Mouse (Mus musculus): Measurements from ENCODE around the gene Olfr883. TPM values are rescaled to one million over a fixed set of nuclear protein-coding genes. Genes with fewer than 3 reads are reported as not detected.

Gene Olfr883
- polyA plus RNA-seq (2014; fragmentation: Nextera tagmentation; extraction: Ambion mirVana): not detected in 2 replicates

GRCm38 (mm10) chr9:38025508-38025907 lies at the start of gene Olfr883:
TSS of gene Olfr883 (plus strand) at chr9:38025808.
- no peaks in the 10 kb centered on the region for H3K27me3 ChIP-seq (ENCODE audit: control insufficient read depth, insufficient read depth, low read length)
- no peak for ATAC-seq (ENCODE audit: low FRiP score, low TSS enrichment)
- no peak within 1 kb of the TSS for H3K9ac ChIP-seq (ENCODE audit: low read depth, low read length)
- 95% methylated on average over 1 of the region's 1 CpGs for WGBS
- H3K4me1 ChIP-seq (ENCODE audit: control insufficient read depth, insufficient read depth, low read length): no peaks in the 10 kb centered on the region
- H3K36me3 ChIP-seq (ENCODE audit: control insufficient read depth, insufficient read depth, low read length): no peaks in the 10 kb centered on the region
- no peak within 1 kb of the TSS for H3K27ac ChIP-seq (ENCODE audit: low read depth, low read length)
- no peak within 1 kb of the TSS for H3K4me2 ChIP-seq (replicated peaks; ENCODE audit: low read depth, low read length)
- no peaks in the 10 kb centered on the region for H3K9me3 ChIP-seq (ENCODE audit: control insufficient read depth, low read length)
- H3K4me3 ChIP-seq (ENCODE audit: low read length): no peak within 1 kb of the TSS

- no peak for ATAC-seq (ENCODE audit: low FRiP score, low TSS enrichment)
- Histone ChIP-seq H3K4me1 (ENCODE audit: control insufficient read depth, insufficient read depth, low read length) (no peaks in the 10 kb centered on the region), H3K4me2 (replicated peaks; ENCODE audit: low read depth, low read length) (no peak within 1 kb of the TSS), H3K36me3 (ENCODE audit: control insufficient read depth, insufficient read depth, low read length) (no peaks in the 10 kb centered on the region), H3K9me3 (ENCODE audit: control insufficient read depth, low read length) (no peaks in the 10 kb centered on the region), H3K9ac (ENCODE audit: low read depth, low read length) (no peak within 1 kb of the TSS), H3K27ac (ENCODE audit: low read depth, low read length) (no peak within 1 kb of the TSS), H3K4me3 (ENCODE audit: low read length) (no peak within 1 kb of the TSS), H3K27me3 (ENCODE audit: control insufficient read depth, insufficient read depth, low read length) (no peaks in the 10 kb centered on the region)
These were observed 34.1 kb upstream of the Olfr883 start, which contains the start of gene Olfr881 for GRCm38 (mm10) chr9:37991525-37991924. TSS of gene Olfr881 (plus strand) at chr9:37991825.

GRCm38 (mm10) chr9:37998581-37999204 lies 26.9 kb upstream of the Olfr883 start:
- Histone ChIP-seq H3K4me3 (ENCODE audit: low read length) (no peak overlapping the region), H3K4me1 (ENCODE audit: control insufficient read depth, insufficient read depth, low read length) (no peaks in the 10 kb centered on the region), H3K9ac (ENCODE audit: low read depth, low read length) (no peak overlapping the region), H3K36me3 (ENCODE audit: control insufficient read depth, insufficient read depth, low read length) (no peaks in the 10 kb centered on the region), H3K9me3 (ENCODE audit: control insufficient read depth, low read length) (no peaks in the 10 kb centered on the region), H3K27ac (ENCODE audit: low read depth, low read length) (no peak overlapping the region), H3K4me2 (replicated peaks; ENCODE audit: low read depth, low read length) (no peak overlapping the region), H3K27me3 (ENCODE audit: control insufficient read depth, insufficient read depth, low read length) (no peaks in the 10 kb centered on the region)
- no peak for ATAC-seq (ENCODE audit: low FRiP score, low TSS enrichment)
- 29% methylated on average over 2 of the region's 2 CpGs for WGBS

GRCm38 (mm10) chr9:38000021-38000420 lies 25.6 kb upstream of the Olfr883 start:
- no peak for ATAC-seq (ENCODE audit: low FRiP score, low TSS enrichment)
- H3K36me3 ChIP-seq (ENCODE audit: control insufficient read depth, insufficient read depth, low read length): no peaks in the 10 kb centered on the region
- H3K9ac ChIP-seq (ENCODE audit: low read depth, low read length): no peak overlapping the region
- 59% methylated on average over 1 of the region's 1 CpGs for WGBS
- no peaks in the 10 kb centered on the region for H3K4me1 ChIP-seq (ENCODE audit: control insufficient read depth, insufficient read depth, low read length)
- H3K4me2 ChIP-seq (replicated peaks; ENCODE audit: low read depth, low read length): no peak overlapping the region
- H3K9me3 ChIP-seq (ENCODE audit: control insufficient read depth, low read length): no peaks in the 10 kb centered on the region
- H3K4me3 ChIP-seq (ENCODE audit: low read length): no peak overlapping the region
- H3K27me3 ChIP-seq (ENCODE audit: control insufficient read depth, insufficient read depth, low read length): no peaks in the 10 kb centered on the region
- no peak overlapping the region for H3K27ac ChIP-seq (ENCODE audit: low read depth, low read length)

GRCm38 (mm10) chr9:38046255-38046654 lies 20.6 kb downstream of the Olfr883 start, which contains the start of gene Olfr884:
TSS of gene Olfr884 (plus strand) at chr9:38046555.
- WGBS: 65% methylated on average over 1 of the region's 1 CpGs
- no peak within 1 kb of the TSS for H3K4me3 ChIP-seq (ENCODE audit: low read length)
- H3K4me2 ChIP-seq (replicated peaks; ENCODE audit: low read depth, low read length): no peak within 1 kb of the TSS
- no peak within 1 kb of the TSS for H3K27ac ChIP-seq (ENCODE audit: low read depth, low read length)
- H3K9ac ChIP-seq (ENCODE audit: low read depth, low read length): no peak within 1 kb of the TSS
- H3K36me3 ChIP-seq (ENCODE audit: control insufficient read depth, insufficient read depth, low read length): no peaks in the 10 kb centered on the region
- no peak for ATAC-seq (ENCODE audit: low FRiP score, low TSS enrichment)
- H3K9me3 ChIP-seq (ENCODE audit: control insufficient read depth, low read length): no peaks in the 10 kb centered on the region
- H3K4me1 ChIP-seq (ENCODE audit: control insufficient read depth, insufficient read depth, low read length): no peaks in the 10 kb centered on the region
- no peaks in the 10 kb centered on the region for H3K27me3 ChIP-seq (ENCODE audit: control insufficient read depth, insufficient read depth, low read length)

GRCm38 (mm10) chr9:38061022-38061421 lies 35.4 kb downstream of the Olfr883 start, which contains the start of gene Olfr885:
TSS of gene Olfr885 (plus strand) at chr9:38061322.
- Histone ChIP-seq H3K9me3 (ENCODE audit: control insufficient read depth, low read length) (no peaks in the 10 kb centered on the region), H3K27me3 (ENCODE audit: control insufficient read depth, insufficient read depth, low read length) (no peaks in the 10 kb centered on the region), H3K27ac (ENCODE audit: low read depth, low read length) (no peak within 1 kb of the TSS), H3K36me3 (ENCODE audit: control insufficient read depth, insufficient read depth, low read length) (no peaks in the 10 kb centered on the region), H3K9ac (ENCODE audit: low read depth, low read length) (no peak within 1 kb of the TSS), H3K4me1 (ENCODE audit: control insufficient read depth, insufficient read depth, low read length) (no peaks in the 10 kb centered on the region), H3K4me2 (replicated peaks; ENCODE audit: low read depth, low read length) (no peak within 1 kb of the TSS), H3K4me3 (ENCODE audit: low read length) (no peak within 1 kb of the TSS)
- ATAC-seq (ENCODE audit: low FRiP score, low TSS enrichment): no peak
- 90% methylated on average over 3 of the region's 3 CpGs for WGBS

Other genes starting within 250 kb of the Olfr883 start
- not detected in 2 replicates for gene Olfr876, start 222.8 kb upstream of the Olfr883 start, polyA plus RNA-seq (2014; fragmentation: Nextera tagmentation; extraction: Ambion mirVana)
- gene Olfr877, start 171.5 kb upstream of the Olfr883 start, polyA plus RNA-seq (2014; fragmentation: Nextera tagmentation; extraction: Ambion mirVana): not detected in 2 replicates
- not detected in 2 replicates for gene Olfr145, start 129.1 kb upstream of the Olfr883 start, polyA plus RNA-seq (2014; fragmentation: Nextera tagmentation; extraction: Ambion mirVana)
- gene Olfr878, start 108.0 kb upstream of the Olfr883 start, polyA plus RNA-seq (2014; fragmentation: Nextera tagmentation; extraction: Ambion mirVana): not detected in 2 replicates
- gene Olfr881, start 34.0 kb upstream of the Olfr883 start, polyA plus RNA-seq (2014; fragmentation: Nextera tagmentation; extraction: Ambion mirVana): not detected in 2 replicates
- gene Olfr884, start 20.7 kb downstream of the Olfr883 start, polyA plus RNA-seq (2014; fragmentation: Nextera tagmentation; extraction: Ambion mirVana): not detected in 2 replicates
- not detected in 2 replicates for gene Olfr885, start 35.5 kb downstream of the Olfr883 start, polyA plus RNA-seq (2014; fragmentation: Nextera tagmentation; extraction: Ambion mirVana)
- gene Olfr887, start 58.3 kb downstream of the Olfr883 start, polyA plus RNA-seq (2014; fragmentation: Nextera tagmentation; extraction: Ambion mirVana): not detected in 2 replicates
- not detected in 2 replicates for gene Olfr888, start 82.3 kb downstream of the Olfr883 start, polyA plus RNA-seq (2014; fragmentation: Nextera tagmentation; extraction: Ambion mirVana)
- gene Olfr889, start 89.4 kb downstream of the Olfr883 start, polyA plus RNA-seq (2014; fragmentation: Nextera tagmentation; extraction: Ambion mirVana): 0.07 TPM in 1 of 2 replicates, not detected in the other
- not detected in 2 replicates for gene Olfr890, start 116.7 kb downstream of the Olfr883 start, polyA plus RNA-seq (2014; fragmentation: Nextera tagmentation; extraction: Ambion mirVana)
- gene Olfr891, start 155.0 kb downstream of the Olfr883 start, polyA plus RNA-seq (2014; fragmentation: Nextera tagmentation; extraction: Ambion mirVana): not detected in 2 replicates
- not detected in 2 replicates for gene Olfr893, start 182.6 kb downstream of the Olfr883 start, polyA plus RNA-seq (2014; fragmentation: Nextera tagmentation; extraction: Ambion mirVana)
- not detected in 2 replicates for gene Olfr894, start 192.2 kb downstream of the Olfr883 start, polyA plus RNA-seq (2014; fragmentation: Nextera tagmentation; extraction: Ambion mirVana)
- gene Olfr143, start 227.0 kb downstream of the Olfr883 start, polyA plus RNA-seq (2014; fragmentation: Nextera tagmentation; extraction: Ambion mirVana): not detected in 2 replicates
- gene Olfr895, start 242.0 kb downstream of the Olfr883 start, polyA plus RNA-seq (2014; fragmentation: Nextera tagmentation; extraction: Ambion mirVana): not detected in 2 replicates